Mouse (Mus musculus): ENCODE data around the gene Olfr295. TPM values are rescaled to one million over a fixed set of nuclear protein-coding genes. Genes with fewer than 3 reads are reported as not detected.

The Olfr295 gene
- not detected for total RNA-seq (2023)

GRCm38 (mm10) chr7:86583562-86583961, at the start of gene Olfr295:
Gene Olfr295 (plus strand): TSS chr7:86583862.

GRCm38 (mm10) chr7:86616543-86616942, 32.9 kb downstream of the Olfr295 start, which contains the start of gene Olfr294:
Gene Olfr294 (minus strand): TSS chr7:86616643.

Other genes with a start within 250 kb of the Olfr295 start
- not detected for gene Olfr307, start 246.3 kb upstream of the Olfr295 start, total RNA-seq (2023)
- gene Olfr305, start 216.9 kb upstream of the Olfr295 start, total RNA-seq (2023) = not detected
- gene Olfr304, start 197.2 kb upstream of the Olfr295 start, total RNA-seq (2023) = not detected
- gene Olfr303, start 186.1 kb upstream of the Olfr295 start, total RNA-seq (2023) = not detected
- not detected for gene Olfr301, start 180.0 kb upstream of the Olfr295 start, total RNA-seq (2023)
- gene Olfr299, start 123.9 kb upstream of the Olfr295 start, total RNA-seq (2023) = not detected
- gene Olfr298, start 91.4 kb upstream of the Olfr295 start, total RNA-seq (2023) = not detected
- gene Olfr297, start 63.9 kb upstream of the Olfr295 start, total RNA-seq (2023) = not detected
- not detected for gene Olfr294, start 32.8 kb downstream of the Olfr295 start, total RNA-seq (2023)
- gene Olfr293, start 65.2 kb downstream of the Olfr295 start, total RNA-seq (2023) = not detected
- gene Olfr292, start 104.5 kb downstream of the Olfr295 start, total RNA-seq (2023) = not detected
- gene Folh1, start 192.1 kb downstream of the Olfr295 start, total RNA-seq (2023) = not detected
- gene Vmn2r77, start 211.2 kb downstream of the Olfr295 start, total RNA-seq (2023) = not detected

Data from neutrophil, adult 83 days (primary cell).